9 mouse cellular contexts compared by ENCODE assay signal in genomic region chr15:93438663-93439062, GRCm38 (mm10). TPM values are rescaled to one million over a fixed set of nuclear protein-coding genes. Genes with fewer than 3 reads are reported as not detected.
DNase-seq lines count a peak whose midpoint lies in the region; ATAC-seq lines count a peak whose summit lies in the region.
"Had no signal": no experiment of that assay in that cellular context is flagged by ENCODE, and none has a peak within 500 bp of the region (broad histone marks: within the 10 kb centered on the region; RNA-seq: fewer than 3 reads in every experiment).

No protein-coding gene starts in this region.

- no peak overlapping the region for H3K4me3 ChIP-seq in heart, embryonic 12.5 days

- H3K36me3 ChIP-seq in heart, embryonic 12.5 days = peaks cover 33% of the 10 kb centered on the region

- H3K9me3 ChIP-seq in heart, embryonic 12.5 days (replicated peaks) = no peaks in the 10 kb centered on the region

- no peaks in the 10 kb centered on the region for H3K27me3 ChIP-seq in heart, embryonic 12.5 days (replicated peaks)

- H3K9ac ChIP-seq in heart, embryonic 12.5 days = no peak overlapping the region

- H3K4me2 ChIP-seq in heart, embryonic 12.5 days = no peak overlapping the region

- H3K27ac ChIP-seq in heart, embryonic 12.5 days (ENCODE audit: poor library complexity, severe bottlenecking) = no peak overlapping the region
- H3K27ac ChIP-seq: macrophage had no signal

- ATAC-seq in heart, embryonic 12.5 days (ENCODE audit: insufficient number of reproducible peaks, low FRiP score) = no peak
- peak; percentile 77 for ATAC-seq in granulocyte monocyte progenitor cell, adult 5-6 weeks (replicated peaks; ENCODE audit: poor library complexity, severe bottlenecking)

- WGBS in heart, embryonic 12.5 days = 39% methylated on average over 5 of the region's 5 CpGs

- H3K4me1 ChIP-seq in heart, embryonic 12.5 days (replicated peaks) = peaks cover 4% of the 10 kb centered on the region; the same call in 1 of the 2 replicates

- peak; percentile 83 for DNase-seq in heart, adult 11 months
- DNase-seq in adrenal gland, adult 18-20 months (ENCODE audit: low spot score in 2 of 2) = peak; percentile 51 to 53
- DNase-seq in embryo, embryonic 10 days (ENCODE audit: low spot score) = peak; percentile 83
- peak; percentile 27 to 56 for DNase-seq in layer of hippocampus, adult 8-10 months (ENCODE audit: low spot score in 2 of 2)
- DNase-seq in lung, postnatal 14 days = peak; percentile 65
- peak; percentile 47 for DNase-seq in right cerebral cortex, postnatal 25 days

RNA-seq across cellular contexts. Expression of gene Pphln1, which starts 40.5 kb away (rescaled TPM):
- 52.1 TPM in 2 replicates for polyA plus RNA-seq in heart, embryonic 12.5 days (2016; fragmentation: Nextera tagmentation; extraction: Ambion mirVana)
- 10 to 100 TPM; 35.1 to 37.9 TPM for total RNA-seq in adrenal gland, adult 18-20 months (2021)
- 64.9 and 67.8 TPM in 2 replicates for total RNA-seq in granulocyte monocyte progenitor cell, adult 5-6 weeks (2014; fragmentation: Nextera tagmentation)
- 49.6 and 54.8 TPM in 2 replicates for total RNA-seq in granulocyte monocyte progenitor cell, adult 5-6 weeks (2017)
- total RNA-seq in layer of hippocampus, adult 8-10 months (2022) = 10 to 100 TPM; 34.3 to 49.4 (median 43.9) TPM

RNA-seq across cellular contexts. Expression of gene Zcrb1, which starts 40.5 kb away (rescaled TPM):
- 124 and 135 TPM in 2 replicates for polyA plus RNA-seq in heart, embryonic 12.5 days (2016; fragmentation: Nextera tagmentation; extraction: Ambion mirVana)
- 10 to 100 TPM; 82.1 to 96.9 TPM for total RNA-seq in adrenal gland, adult 18-20 months (2021)
- 107 and 146 TPM in 2 replicates for total RNA-seq in granulocyte monocyte progenitor cell, adult 5-6 weeks (2014; fragmentation: Nextera tagmentation)
- 56.0 and 80.4 TPM in 2 replicates for total RNA-seq in granulocyte monocyte progenitor cell, adult 5-6 weeks (2017)
- 10 to 100 TPM; 64.6 to 82.9 (median 74.2) TPM for total RNA-seq in layer of hippocampus, adult 8-10 months (2022)
